Mouse (Mus musculus): ENCODE measurements around the gene Serpinb2.

Serpinb2 gene

DNA sequence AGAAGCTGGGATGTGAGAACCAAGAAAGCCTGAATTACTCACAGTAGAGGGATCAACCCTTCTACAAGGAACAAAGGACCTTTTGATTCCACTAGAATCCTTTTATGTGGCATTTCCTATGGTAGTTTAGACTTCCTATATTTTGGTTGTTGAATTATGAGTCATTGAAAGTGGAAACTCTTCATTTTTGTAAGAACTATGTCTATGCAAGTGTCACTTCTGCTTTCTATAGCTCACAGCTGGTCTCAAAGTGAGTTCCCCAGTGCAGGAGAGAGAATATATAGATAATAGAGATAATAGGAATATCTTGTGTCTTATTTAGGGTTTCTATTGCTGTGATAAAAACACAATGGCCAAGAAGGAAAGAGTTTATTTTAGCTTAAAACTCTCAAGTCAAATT is 71.7 kb downstream of the Serpinb2 start:
- DNase-seq, result no peak

GRCm38 (mm10) chr1:107583958-107584376 is 72.7 kb downstream of the Serpinb2 start:
- no peak for DNase-seq

- DNase-seq, result no peak
Observed at GRCm38 (mm10) chr1:107584932-107585331, 73.7 kb downstream of the Serpinb2 start.

Measured in cerebellum, adult 9-10 months (tissue).